Mouse (Mus musculus) erythroblast, embryonic 14.5 days (primary cell): ENCODE results near the gene Gtf2h2. TPM values are rescaled to one million over a fixed set of nuclear protein-coding genes. Genes with fewer than 3 reads are reported as not detected.

ENCODE experiments used
- H3K27me3 ChIP-seq: 2 replicates; pipeline ENCODE4 v1.6.1; 2012; ENCODE audit warnings: inconsistent platforms; ENCODE audit not compliant: control insufficient read depth
- H3K36me3 ChIP-seq: 2 replicates; pipeline ENCODE4 v1.6.1; 2012; ENCODE audit warnings: mild to moderate bottlenecking, inconsistent platforms; ENCODE audit not compliant: control insufficient read depth
- H3K4me1 ChIP-seq: 2 replicates; pipeline ENCODE4 v1.6.1; 2012; ENCODE audit warnings: inconsistent platforms; ENCODE audit not compliant: control insufficient read depth
- H3K4me3 ChIP-seq: replicated peaks from 2 replicates; pipeline ENCODE3; 2012; ENCODE audit warnings: moderate library complexity, mild to moderate bottlenecking, inconsistent platforms
- H3K9me3 ChIP-seq: 2 replicates; pipeline ENCODE4 v1.6.1; 2012; ENCODE audit warnings: low read length, inconsistent platforms, mixed read lengths; ENCODE audit not compliant: control insufficient read depth
- GATA1 ChIP-seq: IDR thresholded peaks from 2 replicates; pipeline ENCODE4 v1.6.1; 2012; ENCODE audit warnings: low read length, inconsistent platforms, mixed read lengths
- TAL1 ChIP-seq: IDR thresholded peaks from 3 replicates; pipeline ENCODE4 v1.6.1; 2012; ENCODE audit warnings: low read length, inconsistent platforms, mixed read lengths
- polyA plus RNA-seq: library from polyadenylated mRNA; stranded (reverse); fragments of >175 nt; gene quantifications from 2 replicates; pipeline ENCODE4 v1.2.3, GENCODE M21; 2012

Gene Gtf2h2
- 0.46 and 1.3 TPM in 2 replicates for polyA plus RNA-seq

DNA sequence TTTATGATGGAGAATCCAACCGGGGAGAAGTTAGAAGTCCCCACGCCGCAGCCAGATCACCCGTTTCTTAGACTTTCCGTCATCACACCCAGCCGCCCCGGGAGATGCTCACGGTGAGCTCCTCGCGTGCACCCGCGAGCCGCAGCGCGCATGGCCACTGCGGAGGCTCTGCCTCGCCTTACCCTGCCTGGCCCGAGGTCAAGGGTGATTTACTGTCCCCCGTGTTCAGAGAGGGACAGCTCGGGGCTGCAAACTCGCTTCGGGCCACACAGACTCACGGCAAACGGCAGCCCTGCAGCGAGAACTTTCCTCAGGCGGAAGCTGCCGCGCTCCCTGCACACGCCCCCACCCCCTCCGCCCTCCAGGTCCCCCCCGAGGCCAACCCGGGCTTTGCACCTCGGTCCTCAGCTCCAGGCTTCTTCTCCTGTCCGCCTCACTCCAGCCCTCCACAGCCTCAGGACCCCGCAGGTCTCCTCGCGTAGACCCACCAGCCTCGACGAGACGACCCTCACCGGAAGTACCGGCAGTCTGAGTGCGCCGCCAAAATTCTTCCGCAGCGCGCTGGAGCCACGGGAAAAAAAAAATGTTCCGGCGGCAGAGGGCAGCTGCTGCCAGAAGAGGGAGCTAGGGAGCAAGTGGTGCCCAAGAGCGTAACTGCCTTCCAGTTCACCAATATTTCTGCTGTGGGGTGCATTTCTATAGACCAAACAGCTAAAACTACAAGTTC lies at the start of gene Gtf2h2:
Gene Gtf2h2, minus strand, starts transcription at position 519 of the 727 bp plus-strand sequence.
- H3K36me3 ChIP-seq, result peaks cover 30% of the 10 kb centered on the region
- H3K4me3 ChIP-seq, result peak within 1 kb of the TSS; percentile 100
- H3K4me1 ChIP-seq, result peaks cover 28% of the 10 kb centered on the region
- TF ChIP-seq GATA1, result no peak
- TF ChIP-seq TAL1, result no peak
- H3K9me3 ChIP-seq, result no peaks in the 10 kb centered on the region
- no peaks in the 10 kb centered on the region for H3K27me3 ChIP-seq

- H3K9me3 ChIP-seq, result no peaks in the 10 kb centered on the region
- no peaks in the 10 kb centered on the region; the same call in 1 of the 2 replicates for H3K36me3 ChIP-seq
- H3K4me3 ChIP-seq, result no peak overlapping the region
- TF ChIP-seq GATA1 (no peak), TAL1 (no peak)
- H3K27me3 ChIP-seq, result no peaks in the 10 kb centered on the region
- H3K4me1 ChIP-seq, result no peaks in the 10 kb centered on the region
Measured at GRCm38 (mm10) chr13:100536149-100536548, 43.8 kb upstream of the Gtf2h2 start.

DNA sequence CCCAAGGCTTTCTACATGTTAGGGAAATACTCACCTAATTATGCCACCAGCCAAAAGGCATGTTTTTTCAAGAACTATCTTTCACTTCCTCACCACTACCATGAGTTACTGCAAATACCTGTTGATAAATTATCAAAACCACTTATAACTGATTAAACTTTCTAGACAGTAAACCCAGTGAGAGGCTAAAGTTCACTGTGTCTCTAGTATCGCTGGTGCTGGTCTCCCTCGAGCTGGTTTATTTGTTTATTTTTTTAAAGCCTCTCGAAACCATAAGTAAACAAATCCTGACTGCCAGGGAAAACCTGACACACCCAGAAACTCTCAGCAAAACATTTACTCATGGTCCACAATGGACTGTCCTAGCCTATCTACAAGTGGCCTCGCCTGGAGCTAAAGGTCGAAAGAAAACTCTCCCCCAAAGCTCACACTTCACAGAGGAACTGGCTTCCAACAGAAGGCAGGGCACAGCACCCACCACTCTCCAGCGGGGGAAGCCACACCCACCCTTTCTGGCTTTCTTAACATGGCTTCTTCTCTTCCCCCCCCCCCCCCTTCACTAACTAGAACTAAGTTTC lies 40.5 kb upstream of the Gtf2h2 start:
- Histone ChIP-seq H3K9me3 (peaks cover 2% of the 10 kb centered on the region; the same call in 1 of the 2 replicates), H3K36me3 (no peaks in the 10 kb centered on the region), H3K4me1 (no peaks in the 10 kb centered on the region), H3K27me3 (no peaks in the 10 kb centered on the region), H3K4me3 (no peak overlapping the region)
- TF ChIP-seq GATA1 (no peak), TAL1 (no peak)

GRCm38 (mm10) chr13:100526649-100527038 lies 34.3 kb upstream of the Gtf2h2 start:
- H3K4me1 ChIP-seq, result peaks cover 9% of the 10 kb centered on the region; the same call in 1 of the 2 replicates
- H3K36me3 ChIP-seq, result no peaks in the 10 kb centered on the region; the same call in 1 of the 2 replicates
- TF ChIP-seq GATA1 (no peak), TAL1 (no peak)
- no peaks in the 10 kb centered on the region for H3K27me3 ChIP-seq
- H3K9me3 ChIP-seq, result peaks cover 2% of the 10 kb centered on the region; the same call in 1 of the 2 replicates
- H3K4me3 ChIP-seq, result no peak overlapping the region

- H3K4me1 ChIP-seq, result peaks cover 9% of the 10 kb centered on the region; the same call in 1 of the 2 replicates
- no peak for TF ChIP-seq TAL1
- TF ChIP-seq GATA1, result no peak
Measured at GRCm38 (mm10) chr13:100525935-100526648, 33.7 kb upstream of the Gtf2h2 start.

GRCm38 (mm10) chr13:100524896-100525295 lies 32.5 kb upstream of the Gtf2h2 start:
- peaks cover 1% of the 10 kb centered on the region; the same call in 1 of the 2 replicates for H3K9me3 ChIP-seq
- TF ChIP-seq TAL1, result no peak
- TF ChIP-seq GATA1, result no peak
- no peak overlapping the region for H3K4me3 ChIP-seq
- H3K36me3 ChIP-seq, result no peaks in the 10 kb centered on the region; the same call in 1 of the 2 replicates
- no peaks in the 10 kb centered on the region for H3K27me3 ChIP-seq
- H3K4me1 ChIP-seq, result peaks cover 9% of the 10 kb centered on the region; the same call in 1 of the 2 replicates

More at GRCm38 (mm10) chr13:100525935-100526648, 33.7 kb upstream of the Gtf2h2 start:
- no peak overlapping the region for H3K4me3 ChIP-seq
- no peaks in the 10 kb centered on the region; the same call in 1 of the 2 replicates for H3K36me3 ChIP-seq
- H3K9me3 ChIP-seq, result peaks cover 2% of the 10 kb centered on the region; the same call in 1 of the 2 replicates
- no peaks in the 10 kb centered on the region for H3K27me3 ChIP-seq

DNA sequence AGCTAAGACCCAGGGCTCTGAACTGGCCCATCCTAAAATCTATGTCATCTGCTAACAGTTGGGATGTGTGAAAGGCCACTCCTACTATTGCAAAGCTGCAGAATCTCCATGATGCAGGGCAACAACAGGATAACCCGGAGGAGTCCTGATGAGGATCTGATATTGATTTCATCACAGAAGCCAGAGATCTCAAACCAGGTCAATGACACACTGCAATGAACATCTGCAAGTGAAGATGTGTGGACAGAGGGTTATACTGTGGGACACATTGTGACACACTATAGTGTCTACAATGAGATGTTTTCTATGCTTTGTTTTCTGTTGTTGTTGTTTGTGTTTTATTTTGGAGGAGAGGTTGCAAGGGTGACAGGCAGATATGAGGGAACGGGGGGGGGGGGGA lies 31.3 kb upstream of the Gtf2h2 start:
- TF ChIP-seq GATA1, result no peak
- TF ChIP-seq TAL1, result no peak
- no peaks in the 10 kb centered on the region; the same call in 1 of the 2 replicates for H3K36me3 ChIP-seq
- peaks cover 9% of the 10 kb centered on the region; the same call in 1 of the 2 replicates for H3K4me1 ChIP-seq

DNA sequence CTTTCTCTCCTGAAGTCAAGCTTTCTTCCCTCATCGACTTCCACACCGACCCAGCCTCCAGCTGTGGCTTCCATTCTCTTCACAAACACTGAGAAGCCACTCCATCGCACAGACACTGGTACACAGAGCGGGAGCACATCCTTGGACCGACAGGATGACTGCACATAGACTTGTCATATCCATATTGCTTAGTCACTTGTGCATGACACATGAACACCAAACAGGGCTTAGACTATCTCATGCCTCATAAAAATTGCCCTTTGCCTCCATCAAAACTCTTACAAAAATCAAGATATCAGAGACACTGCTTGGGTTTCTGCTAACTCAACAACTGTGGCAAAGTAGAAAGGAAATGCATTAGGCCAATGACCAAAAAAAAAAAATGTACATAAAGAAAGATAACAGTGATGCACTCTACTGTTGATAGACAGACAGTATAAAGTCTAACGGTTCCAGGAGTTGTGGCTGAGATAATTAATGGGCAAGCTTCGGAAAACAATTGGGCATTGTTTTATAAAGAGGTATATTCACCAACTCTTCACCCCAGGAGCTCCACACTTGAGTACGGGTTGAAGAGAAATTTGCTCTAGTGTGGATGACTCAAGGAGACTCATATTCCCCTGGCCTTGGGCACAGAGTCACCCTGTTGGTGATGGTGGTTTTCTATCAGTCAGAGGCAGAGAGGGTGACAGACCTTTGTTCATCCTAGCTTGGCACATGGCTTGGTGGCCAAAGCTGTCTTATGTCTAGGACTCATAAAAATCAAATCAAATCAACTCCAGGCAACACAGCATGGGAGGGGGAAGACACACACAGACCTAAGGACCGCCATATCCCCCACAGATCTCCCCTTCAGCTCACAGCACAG lies 29.6 kb upstream of the Gtf2h2 start:
- Histone ChIP-seq H3K36me3 (no peaks in the 10 kb centered on the region; the same call in 1 of the 2 replicates), H3K9me3 (no peaks in the 10 kb centered on the region), H3K4me1 (peaks cover 16% of the 10 kb centered on the region), H3K4me3 (no peak overlapping the region), H3K27me3 (no peaks in the 10 kb centered on the region)
- no peak for TF ChIP-seq TAL1

More for the DNA sequence above, 31.3 kb upstream of the Gtf2h2 start:
- Histone ChIP-seq H3K4me3 (no peak overlapping the region), H3K9me3 (no peaks in the 10 kb centered on the region), H3K27me3 (no peaks in the 10 kb centered on the region)
